Mouse (Mus musculus): ENCODE measurements around the gene Nsg1. TPM values are rescaled to one million over a fixed set of nuclear protein-coding genes. Genes with fewer than 3 reads are reported as not detected.

Gene Nsg1
- polyA plus RNA-seq, 1 experiment from 2014 or later = 5.5 TPM

- 19% methylated on average over 2 of the region's 2 CpGs for WGBS
- Histone ChIP-seq H3K9me3 (ENCODE audit: control insufficient read depth, low read length) (no peaks in the 10 kb centered on the region), H3K4me3 (ENCODE audit: control insufficient read depth in 1 of 2, insufficient read depth in 1 of 2, low read depth in 1 of 2, low read length in 2 of 2) (no peak overlapping the region), H3K9ac (ENCODE audit: low read length) (no peak overlapping the region), H3K4me2 (ENCODE audit: low read length) (no peak overlapping the region), H3K27ac (replicated peaks in 1 of 2; ENCODE audit: control insufficient read depth in 1 of 2, insufficient read depth in 1 of 2, low read depth in 2 of 2, low read length in 2 of 2) (no peak overlapping the region), H3K36me3 (ENCODE audit: control insufficient read depth, insufficient read depth, low read length) (peaks cover 11% of the 10 kb centered on the region), H3K27me3 (ENCODE audit: control insufficient read depth, insufficient read depth, low read length) (no peaks in the 10 kb centered on the region), H3K4me1 (ENCODE audit: control insufficient read depth in 2 of 2, insufficient read depth in 2 of 2, low read length in 2 of 2) (no peaks in the 10 kb centered on the region)
- ATAC-seq (ENCODE audit: insufficient number of reproducible peaks, insufficient read depth, low FRiP score, low read depth) = no peak
Measured at GRCm38 (mm10) chr5:38194946-38195345, 35.2 kb upstream of the Nsg1 start.

- Histone ChIP-seq H3K36me3 (ENCODE audit: control insufficient read depth, insufficient read depth, low read length) (no peaks in the 10 kb centered on the region), H3K27me3 (ENCODE audit: control insufficient read depth, insufficient read depth, low read length) (no peaks in the 10 kb centered on the region), H3K4me2 (ENCODE audit: low read length) (no peak overlapping the region), H3K4me1 (ENCODE audit: control insufficient read depth in 2 of 2, insufficient read depth in 2 of 2, low read length in 2 of 2) (no peaks in the 10 kb centered on the region), H3K9me3 (ENCODE audit: control insufficient read depth, low read length) (no peaks in the 10 kb centered on the region), H3K4me3 (ENCODE audit: control insufficient read depth in 1 of 2, insufficient read depth in 1 of 2, low read depth in 1 of 2, low read length in 2 of 2) (no peak overlapping the region), H3K27ac (replicated peaks in 1 of 2; ENCODE audit: control insufficient read depth in 1 of 2, insufficient read depth in 1 of 2, low read depth in 2 of 2, low read length in 2 of 2) (no peak overlapping the region), H3K9ac (ENCODE audit: low read length) (no peak overlapping the region)
- WGBS = 85% methylated on average over 3 of the region's 3 CpGs
- ATAC-seq (ENCODE audit: insufficient number of reproducible peaks, insufficient read depth, low FRiP score, low read depth) = no peak
Measured at GRCm38 (mm10) chr5:38190907-38191306, 31.2 kb upstream of the Nsg1 start.

- no peak overlapping the region for H3K4me2 ChIP-seq (ENCODE audit: low read length)
- H3K27me3 ChIP-seq (ENCODE audit: control insufficient read depth, insufficient read depth, low read length) = no peaks in the 10 kb centered on the region
- no peak overlapping the region for H3K4me3 ChIP-seq (ENCODE audit: control insufficient read depth in 1 of 2, insufficient read depth in 1 of 2, low read depth in 1 of 2, low read length in 2 of 2)
- WGBS = 89% methylated on average over 2 of the region's 2 CpGs
- no peaks in the 10 kb centered on the region for H3K36me3 ChIP-seq (ENCODE audit: control insufficient read depth, insufficient read depth, low read length)
- ATAC-seq (ENCODE audit: insufficient number of reproducible peaks, insufficient read depth, low FRiP score, low read depth) = no peak
- no peaks in the 10 kb centered on the region for H3K9me3 ChIP-seq (ENCODE audit: control insufficient read depth, low read length)
- H3K27ac ChIP-seq (replicated peaks in 1 of 2; ENCODE audit: control insufficient read depth in 1 of 2, insufficient read depth in 1 of 2, low read depth in 2 of 2, low read length in 2 of 2) = no peak overlapping the region
- no peak overlapping the region for H3K9ac ChIP-seq (ENCODE audit: low read length)
- no peaks in the 10 kb centered on the region for H3K4me1 ChIP-seq (ENCODE audit: control insufficient read depth in 2 of 2, insufficient read depth in 2 of 2, low read length in 2 of 2)
Measured at GRCm38 (mm10) chr5:38187006-38187405, 27.3 kb upstream of the Nsg1 start.

- no peaks in the 10 kb centered on the region for H3K4me1 ChIP-seq (ENCODE audit: control insufficient read depth in 2 of 2, insufficient read depth in 2 of 2, low read length in 2 of 2)
- H3K36me3 ChIP-seq (ENCODE audit: control insufficient read depth, insufficient read depth, low read length) = no peaks in the 10 kb centered on the region
- no peak for ATAC-seq (ENCODE audit: insufficient number of reproducible peaks, insufficient read depth, low FRiP score, low read depth)
- H3K27me3 ChIP-seq (ENCODE audit: control insufficient read depth, insufficient read depth, low read length) = no peaks in the 10 kb centered on the region
- no peak overlapping the region for H3K4me3 ChIP-seq (ENCODE audit: control insufficient read depth in 1 of 2, insufficient read depth in 1 of 2, low read depth in 1 of 2, low read length in 2 of 2)
- no peaks in the 10 kb centered on the region for H3K9me3 ChIP-seq (ENCODE audit: control insufficient read depth, low read length)
- H3K27ac ChIP-seq (replicated peaks in 1 of 2; ENCODE audit: control insufficient read depth in 1 of 2, insufficient read depth in 1 of 2, low read depth in 2 of 2, low read length in 2 of 2) = no peak overlapping the region
- no peak overlapping the region for H3K4me2 ChIP-seq (ENCODE audit: low read length)
- WGBS = 70% methylated on average over 6 of the region's 6 CpGs
- H3K9ac ChIP-seq (ENCODE audit: low read length) = no peak overlapping the region
Measured at GRCm38 (mm10) chr5:38184688-38185285, 25.1 kb upstream of the Nsg1 start.

GRCm38 (mm10) chr5:38174256-38174912 is 14.7 kb upstream of the Nsg1 start:
- ATAC-seq (ENCODE audit: insufficient number of reproducible peaks, insufficient read depth, low FRiP score, low read depth) = no peak
- H3K4me3 ChIP-seq (ENCODE audit: control insufficient read depth in 1 of 2, insufficient read depth in 1 of 2, low read depth in 1 of 2, low read length in 2 of 2) = no peak overlapping the region
- no peak overlapping the region for H3K9ac ChIP-seq (ENCODE audit: low read length)
- H3K27me3 ChIP-seq (ENCODE audit: control insufficient read depth, insufficient read depth, low read length) = no peaks in the 10 kb centered on the region
- H3K9me3 ChIP-seq (ENCODE audit: control insufficient read depth, low read length) = 0 out of 2 replicates have a peak, but pooled peaks cover 3% of the 10 kb centered on the region
- WGBS = 76% methylated on average over 16 of the region's 16 CpGs
- H3K4me1 ChIP-seq (ENCODE audit: control insufficient read depth in 2 of 2, insufficient read depth in 2 of 2, low read length in 2 of 2) = no peaks in the 10 kb centered on the region
- H3K27ac ChIP-seq (replicated peaks in 1 of 2; ENCODE audit: control insufficient read depth in 1 of 2, insufficient read depth in 1 of 2, low read depth in 2 of 2, low read length in 2 of 2) = no peak overlapping the region
- no peaks in the 10 kb centered on the region for H3K36me3 ChIP-seq (ENCODE audit: control insufficient read depth, insufficient read depth, low read length)
- H3K4me2 ChIP-seq (ENCODE audit: low read length) = no peak overlapping the region

- H3K27ac ChIP-seq (replicated peaks in 1 of 2; ENCODE audit: control insufficient read depth in 1 of 2, insufficient read depth in 1 of 2, low read depth in 2 of 2, low read length in 2 of 2) = no peak overlapping the region
- no peaks in the 10 kb centered on the region for H3K4me1 ChIP-seq (ENCODE audit: control insufficient read depth in 2 of 2, insufficient read depth in 2 of 2, low read length in 2 of 2)
- H3K4me3 ChIP-seq (ENCODE audit: control insufficient read depth in 1 of 2, insufficient read depth in 1 of 2, low read depth in 1 of 2, low read length in 2 of 2) = no peak overlapping the region
- H3K4me2 ChIP-seq (ENCODE audit: low read length) = no peak overlapping the region
- H3K9ac ChIP-seq (ENCODE audit: low read length) = no peak overlapping the region
- WGBS = 33% methylated on average over 5 of the region's 5 CpGs
- no peaks in the 10 kb centered on the region for H3K27me3 ChIP-seq (ENCODE audit: control insufficient read depth, insufficient read depth, low read length)
- 0 out of 2 replicates have a peak, but pooled peaks cover 3% of the 10 kb centered on the region for H3K9me3 ChIP-seq (ENCODE audit: control insufficient read depth, low read length)
- no peak for ATAC-seq (ENCODE audit: insufficient number of reproducible peaks, insufficient read depth, low FRiP score, low read depth)
- H3K36me3 ChIP-seq (ENCODE audit: control insufficient read depth, insufficient read depth, low read length) = no peaks in the 10 kb centered on the region
Measured at GRCm38 (mm10) chr5:38173766-38174165, 14.1 kb upstream of the Nsg1 start.

- Histone ChIP-seq H3K27me3 (ENCODE audit: control insufficient read depth, insufficient read depth, low read length) (no peaks in the 10 kb centered on the region), H3K27ac (replicated peaks in 1 of 2; ENCODE audit: control insufficient read depth in 1 of 2, insufficient read depth in 1 of 2, low read depth in 2 of 2, low read length in 2 of 2) (no peak overlapping the region), H3K4me1 (ENCODE audit: control insufficient read depth in 2 of 2, insufficient read depth in 2 of 2, low read length in 2 of 2) (no peaks in the 10 kb centered on the region), H3K4me2 (ENCODE audit: low read length) (no peak overlapping the region), H3K36me3 (ENCODE audit: control insufficient read depth, insufficient read depth, low read length) (no peaks in the 10 kb centered on the region), H3K9me3 (ENCODE audit: control insufficient read depth, low read length) (0 out of 2 replicates have a peak, but pooled peaks cover 3% of the 10 kb centered on the region), H3K4me3 (ENCODE audit: control insufficient read depth in 1 of 2, insufficient read depth in 1 of 2, low read depth in 1 of 2, low read length in 2 of 2) (no peak overlapping the region), H3K9ac (ENCODE audit: low read length) (no peak overlapping the region)
- 75% methylated on average over 11 of the region's 11 CpGs for WGBS
- ATAC-seq (ENCODE audit: insufficient number of reproducible peaks, insufficient read depth, low FRiP score, low read depth) = no peak
Measured at GRCm38 (mm10) chr5:38168497-38168896, 8.8 kb upstream of the Nsg1 start.

Measured in heart, embryonic 14.5 days (tissue).